Mouse (Mus musculus) bone marrow macrophage, adult 2 months (primary cell): ENCODE measurements at regions not wholly inside any gene's neighbourhood (a gene's known extent, or its start where the extent isn't known, plus 50 kb on each side); places are given as distances from the start of the nearest gene placed in this dataset.

Source experiments
- H3K27ac ChIP-seq: 2 replicates; pipeline ENCODE4 v1.5.1; 2012; ENCODE audit warnings: low read depth, low read length; ENCODE audit not compliant: insufficient read depth
- H3K4me1 ChIP-seq: 2 replicates; pipeline ENCODE4 v1.6.1; 2012; ENCODE audit warnings: low read length; ENCODE audit not compliant: control insufficient read depth, insufficient read depth
- H3K4me3 ChIP-seq: 2 replicates; pipeline ENCODE4 v1.5.1; 2012; ENCODE audit warnings: mild to moderate bottlenecking, low read length, moderate library complexity; ENCODE audit not compliant: insufficient read depth
- CTCF ChIP-seq: IDR thresholded peaks from 2 replicates; pipeline ENCODE4 v1.5.1; 2012; ENCODE audit warnings: low read depth, mild to moderate bottlenecking, low read length, moderate library complexity
- POLR2A ChIP-seq: IDR thresholded peaks from 2 replicates; pipeline ENCODE4 v1.6.1; 2012; ENCODE audit warnings: mild to moderate bottlenecking, low read depth, low read length, borderline replicate concordance

- Histone ChIP-seq H3K27ac (no peak overlapping the region), H3K4me1 (no peaks in the 10 kb centered on the region), H3K4me3 (no peak overlapping the region)
- TF ChIP-seq POLR2A (no peak), CTCF (no peak)
Measured at GRCm38 (mm10) chr2:74373056-74373455, 206.2 kb downstream of the Lnpk start.

- TF ChIP-seq POLR2A = no peak
- TF ChIP-seq CTCF = no peak
- Histone ChIP-seq H3K4me1 (no peaks in the 10 kb centered on the region), H3K4me3 (no peak overlapping the region), H3K27ac (no peak overlapping the region)
Measured at GRCm38 (mm10) chr2:74363255-74363654, 216.0 kb downstream of the Lnpk start.

GRCm38 (mm10) chr2:74354591-74354990 is 224.6 kb downstream of the Lnpk start:
- no peak for TF ChIP-seq CTCF
- TF ChIP-seq POLR2A = no peak
- no peaks in the 10 kb centered on the region for H3K4me1 ChIP-seq
- no peak overlapping the region for H3K27ac ChIP-seq
- no peak overlapping the region for H3K4me3 ChIP-seq

- H3K27ac ChIP-seq = no peak overlapping the region
- TF ChIP-seq CTCF = no peak
- TF ChIP-seq POLR2A = no peak
- H3K4me3 ChIP-seq = no peak overlapping the region
- H3K4me1 ChIP-seq = no peaks in the 10 kb centered on the region
Measured at GRCm38 (mm10) chr2:74349809-74350208, 229.4 kb downstream of the Lnpk start.

- Histone ChIP-seq H3K27ac (no peak overlapping the region), H3K4me1 (no peaks in the 10 kb centered on the region), H3K4me3 (no peak overlapping the region)
- TF ChIP-seq CTCF = no peak
- TF ChIP-seq POLR2A = no peak
Measured at GRCm38 (mm10) chr2:74306301-74306700, 272.9 kb downstream of the Lnpk start.

- H3K27ac ChIP-seq = no peak overlapping the region
- TF ChIP-seq POLR2A (no peak), CTCF (no peak)
- no peak overlapping the region for H3K4me3 ChIP-seq
Measured at GRCm38 (mm10) chr2:74300885-74301451, 278.3 kb downstream of the Lnpk start.

GRCm38 (mm10) chr2:74300366-74300791 is 278.9 kb downstream of the Lnpk start:
- no peak overlapping the region for H3K27ac ChIP-seq
- H3K4me1 ChIP-seq = no peaks in the 10 kb centered on the region
- no peak overlapping the region for H3K4me3 ChIP-seq
- no peak for TF ChIP-seq POLR2A
- TF ChIP-seq CTCF = no peak

More at GRCm38 (mm10) chr2:74300885-74301451, 278.3 kb downstream of the Lnpk start:
- H3K4me1 ChIP-seq = no peaks in the 10 kb centered on the region

- no peak overlapping the region for H3K27ac ChIP-seq
- no peaks in the 10 kb centered on the region for H3K4me1 ChIP-seq
- no peak for TF ChIP-seq CTCF
- no peak for TF ChIP-seq POLR2A
- H3K4me3 ChIP-seq = no peak overlapping the region
Measured at GRCm38 (mm10) chr2:74292641-74293040, 286.6 kb downstream of the Lnpk start.

- Histone ChIP-seq H3K4me3 (no peak overlapping the region), H3K4me1 (no peaks in the 10 kb centered on the region), H3K27ac (no peak overlapping the region)
- TF ChIP-seq POLR2A (no peak), CTCF (no peak)
Measured at GRCm38 (mm10) chr2:74291416-74292396, 287.5 kb downstream of the Lnpk start.

GRCm38 (mm10) chr2:74285624-74286023 is 293.6 kb downstream of the Lnpk start:
- H3K4me1 ChIP-seq = no peaks in the 10 kb centered on the region
- no peak overlapping the region for H3K27ac ChIP-seq
- TF ChIP-seq POLR2A = no peak
- no peak for TF ChIP-seq CTCF
- H3K4me3 ChIP-seq = no peak overlapping the region

- Histone ChIP-seq H3K4me1 (no peaks in the 10 kb centered on the region), H3K27ac (no peak overlapping the region), H3K4me3 (no peak overlapping the region)
- TF ChIP-seq CTCF = no peak
- TF ChIP-seq POLR2A = no peak
Measured at GRCm38 (mm10) chr2:74264963-74265362, 314.3 kb downstream of the Lnpk start.
